Mouse (Mus musculus) G1E (cell line): ENCODE results near the gene Cdr2. TPM values are rescaled to one million over a fixed set of nuclear protein-coding genes. Genes with fewer than 3 reads are reported as not detected.

ENCODE experiments used
- ATAC-seq: 2 replicates; pipeline ENCODE4 v1.8.0; 2016; ENCODE audit warnings: mild to moderate bottlenecking; ENCODE audit not compliant: insufficient number of reproducible peaks, poor library complexity, low FRiP score, severe bottlenecking; ENCODE audit errors: extremely low read depth
- DNase-seq: peaks from one replicate; pipeline ENCODE4 v3.0.0; 2012; ENCODE audit warnings: low spot score
- H3K27me3 ChIP-seq: 2 replicates; pipeline ENCODE4 v1.6.1; 2012; ENCODE audit warnings: mild to moderate bottlenecking, low read length, inconsistent platforms; ENCODE audit not compliant: insufficient read depth
- H3K36me3 ChIP-seq: replicated peaks from 2 replicates; pipeline ENCODE3; 2012; ENCODE audit warnings: mild to moderate bottlenecking, inconsistent platforms
- H3K4me1 ChIP-seq: 2 replicates; pipeline ENCODE4 v1.6.1; 2012; ENCODE audit warnings: low read depth, low read length, inconsistent platforms, mixed read lengths; ENCODE audit not compliant: insufficient read depth
- H3K4me3 ChIP-seq: 2 replicates; pipeline ENCODE4 v1.5.1; 2012; ENCODE audit warnings: low read depth, mild to moderate bottlenecking, inconsistent platforms, low read length, moderate library complexity, mixed read lengths
- H3K9me3 ChIP-seq: replicated peaks from 2 replicates; pipeline ENCODE4 v1.6.1; 2012; ENCODE audit warnings: inconsistent platforms
- CTCF ChIP-seq: IDR thresholded peaks from 2 replicates; pipeline ENCODE4 v1.5.1; 2012; ENCODE audit warnings: low read depth, low read length, inconsistent platforms, mixed read lengths
- GATA1 ChIP-seq: IDR thresholded peaks from 2 replicates; pipeline ENCODE4 v1.6.1; 2012; ENCODE audit warnings: borderline replicate concordance, low read length, inconsistent platforms, mixed read lengths
- GATA2 ChIP-seq: IDR thresholded peaks from 2 replicates; pipeline ENCODE4 v1.6.1; 2012; ENCODE audit warnings: low read depth, low read length, inconsistent platforms, borderline replicate concordance
- POLR2AphosphoS5 ChIP-seq: IDR thresholded peaks from 2 replicates; pipeline ENCODE4 v1.6.1; 2012; ENCODE audit warnings: low read depth, low read length, inconsistent platforms; ENCODE audit not compliant: insufficient replicate concordance
- TAL1 ChIP-seq: conservative IDR thresholded peaks from 2 replicates; pipeline ENCODE4 v1.6.1; 2012; ENCODE audit warnings: low read depth, low read length, inconsistent platforms, mixed read lengths
- polyA plus RNA-seq: library from polyadenylated mRNA; stranded (reverse); fragments of >175 nt; gene quantifications from 2 replicates; pipeline ENCODE4 v1.2.3, GENCODE M21; 2012
- total RNA-seq, 2 experiments: library from RNA; stranded (forward) in 1 of 2; stranded (reverse) in 1 of 2; fragments of 200-1000 nt in 1 of 2; fragments of >200 nt in 1 of 2; fragmentation: Nextera tagmentation in 1 of 2; gene quantifications; 2 replicates each; pipeline ENCODE4 v1.2.3; 2014 to 2017

The Cdr2 gene
- total and polyA plus RNA-seq, 3 experiments: 7.7 to 20.0 (median 12.7) TPM

GRCm38 (mm10) chr7:120943936-120944509 lies 38.1 kb downstream of the Cdr2 start:
- Histone ChIP-seq H3K36me3 (peaks cover 89% of the 10 kb centered on the region), H3K4me1 (peaks cover 6% of the 10 kb centered on the region), H3K9me3 (no peaks in the 10 kb centered on the region), H3K27me3 (no peaks in the 10 kb centered on the region), H3K4me3 (no peak overlapping the region)
- DNase-seq: no peak
- TF ChIP-seq CTCF: no peak
- ATAC-seq: no peak

GRCm38 (mm10) chr7:120942506-120942905 lies 39.6 kb downstream of the Cdr2 start:
- H3K36me3 ChIP-seq: peaks cover 91% of the 10 kb centered on the region
- TF ChIP-seq POLR2AphosphoS5 (no peak), GATA1 (no peak), TAL1 (no peak), CTCF (no peak), GATA2 (no peak)

GRCm38 (mm10) chr7:120941214-120941613 lies 40.9 kb downstream of the Cdr2 start:
- Histone ChIP-seq H3K27me3 (no peaks in the 10 kb centered on the region), H3K9me3 (no peaks in the 10 kb centered on the region), H3K4me3 (no peak overlapping the region), H3K4me1 (peaks cover 17% of the 10 kb centered on the region), H3K36me3 (peaks cover 97% of the 10 kb centered on the region)
- TF ChIP-seq TAL1: no peak
- no peak for TF ChIP-seq GATA2
- TF ChIP-seq POLR2AphosphoS5: no peak
- TF ChIP-seq CTCF: no peak
- TF ChIP-seq GATA1: no peak
- DNase-seq: no peak
- no peak for ATAC-seq

More at GRCm38 (mm10) chr7:120942506-120942905, 39.6 kb downstream of the Cdr2 start:
- H3K4me3 ChIP-seq: no peak overlapping the region
- peaks cover 6% of the 10 kb centered on the region for H3K4me1 ChIP-seq
- no peaks in the 10 kb centered on the region for H3K27me3 ChIP-seq
- ATAC-seq (no peak), DNase-seq (no peak)
- H3K9me3 ChIP-seq: no peaks in the 10 kb centered on the region

GRCm38 (mm10) chr7:120940343-120940742 lies 41.8 kb downstream of the Cdr2 start:
- TF ChIP-seq GATA2 (no peak), GATA1 (no peak), POLR2AphosphoS5 (no peak), CTCF (no peak), TAL1 (no peak)
- Histone ChIP-seq H3K4me3 (no peak overlapping the region), H3K36me3 (peaks cover 97% of the 10 kb centered on the region), H3K9me3 (no peaks in the 10 kb centered on the region), H3K27me3 (no peaks in the 10 kb centered on the region), H3K4me1 (peaks cover 22% of the 10 kb centered on the region)
- ATAC-seq: no peak
- no peak for DNase-seq

- no peaks in the 10 kb centered on the region for H3K27me3 ChIP-seq
- no peak for DNase-seq
- H3K4me3 ChIP-seq: no peak overlapping the region
- H3K36me3 ChIP-seq: peaks cover 100% of the 10 kb centered on the region
- TF ChIP-seq TAL1: no peak
- no peak for TF ChIP-seq CTCF
- no peak for TF ChIP-seq GATA2
- TF ChIP-seq GATA1: no peak
- TF ChIP-seq POLR2AphosphoS5: no peak
- no peaks in the 10 kb centered on the region for H3K9me3 ChIP-seq
- no peak for ATAC-seq
- peaks cover 37% of the 10 kb centered on the region for H3K4me1 ChIP-seq
These were observed 43.9 kb downstream of the Cdr2 start for GRCm38 (mm10) chr7:120938206-120938605.

GRCm38 (mm10) chr7:120936522-120936921 lies 45.6 kb downstream of the Cdr2 start:
- ATAC-seq (no peak), DNase-seq (no peak)
- Histone ChIP-seq H3K4me1 (peaks cover 50% of the 10 kb centered on the region), H3K27me3 (no peaks in the 10 kb centered on the region), H3K4me3 (no peak overlapping the region), H3K36me3 (peaks cover 100% of the 10 kb centered on the region), H3K9me3 (no peaks in the 10 kb centered on the region)
- TF ChIP-seq TAL1 (no peak), CTCF (no peak), POLR2AphosphoS5 (no peak), GATA1 (no peak), GATA2 (no peak)

GRCm38 (mm10) chr7:120934716-120935115 lies 47.4 kb downstream of the Cdr2 start:
- DNase-seq: peak; percentile 50
- peaks cover 68% of the 10 kb centered on the region for H3K4me1 ChIP-seq
- peaks cover 100% of the 10 kb centered on the region for H3K36me3 ChIP-seq
- peak; percentile 70 for TF ChIP-seq CTCF
- TF ChIP-seq POLR2AphosphoS5: no peak
- no peak for TF ChIP-seq GATA2
- H3K4me3 ChIP-seq: no peak overlapping the region
- no peaks in the 10 kb centered on the region for H3K9me3 ChIP-seq
- no peak for ATAC-seq
- H3K27me3 ChIP-seq: no peaks in the 10 kb centered on the region
